Mouse (Mus musculus): ENCODE results near the gene Ewsr1. TPM values are rescaled to one million over a fixed set of nuclear protein-coding genes. Genes with fewer than 3 reads are reported as not detected.

Gene Ewsr1
- total and polyA plus RNA-seq, 3 experiments: 452 to 1,336 (median 570) TPM

DNA sequence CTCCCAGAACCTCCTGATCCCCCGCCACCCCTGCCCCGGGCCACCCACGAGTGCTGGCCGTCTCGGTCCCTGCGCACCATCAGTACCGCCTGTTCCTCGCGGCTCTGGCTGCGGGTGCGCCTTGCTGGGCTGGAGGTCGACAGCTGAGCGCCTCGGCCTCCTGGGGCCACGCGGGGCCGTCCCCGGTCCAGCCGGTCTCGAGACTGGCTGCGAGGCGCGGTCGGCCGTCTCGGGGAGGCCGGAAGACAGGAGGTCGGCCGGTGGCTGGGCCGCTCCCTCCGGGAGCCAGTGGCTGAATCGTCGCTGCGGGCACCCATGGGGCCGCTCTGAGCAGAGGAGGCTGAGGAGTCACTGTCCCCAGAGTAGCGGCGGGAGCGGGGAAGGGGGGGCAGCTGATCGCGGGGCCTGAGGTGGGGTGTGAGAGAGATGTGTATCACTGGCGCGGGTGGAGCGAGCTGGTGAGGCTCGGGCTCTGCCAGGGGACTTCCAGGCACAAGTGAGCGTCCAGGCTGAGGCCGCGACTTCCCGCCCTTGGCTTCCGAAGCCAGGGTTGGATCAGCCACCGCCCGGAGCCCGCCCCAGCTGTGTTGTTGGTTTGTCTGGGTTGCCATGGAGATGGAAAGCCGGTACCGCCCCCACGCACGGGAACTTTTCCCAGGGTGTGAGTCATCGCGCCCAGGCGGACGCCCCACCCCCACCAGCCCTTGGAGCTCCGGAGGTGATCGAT, 37.5 kb downstream of the Ewsr1 start:
- Histone ChIP-seq H3K36me3 (ENCODE audit: control insufficient read depth in 1 of 2, insufficient read depth in 2 of 2, low read length in 2 of 2) (peaks cover 0 to 5% of the 10 kb centered on the region in 2 experiments; a peak in 2 of 4 replicates), H3K27ac (ENCODE audit: control insufficient read depth, low read depth, low read length) (no peak overlapping the region), H3K79me2 (ENCODE audit: control insufficient read depth, insufficient read depth, low read length, poor library complexity) (peaks cover 6% of the 10 kb centered on the region), H3K27me3 (ENCODE audit: control insufficient read depth in 1 of 2, insufficient read depth in 2 of 2, low read length in 2 of 2) (peaks cover 9 to 14% of the 10 kb centered on the region in 2 experiments), H3K4me3 (ENCODE audit: control insufficient read depth in 1 of 2, insufficient read depth in 1 of 2, low read depth in 2 of 2, low read length in 2 of 2) (no peak overlapping the region), H3K9me3 (replicated peaks; ENCODE audit: insufficient read depth, low read length) (no peaks in the 10 kb centered on the region), H3K9ac (ENCODE audit: control insufficient read depth, low read depth, low read length, poor library complexity, severe bottlenecking) (no peak overlapping the region), H3K4me1 (ENCODE audit: control insufficient read depth in 1 of 2, insufficient read depth in 2 of 2, low read length in 2 of 2) (peaks cover 0 to 15% of the 10 kb centered on the region in 2 experiments; a peak in 2 of 4 replicates)
- no peak for DNase-seq (ENCODE audit: low read depth, low spot score)
- TF ChIP-seq TAL1 (IDR thresholded peaks at IDR 0.05; ENCODE audit: low read length): no peak
- TF ChIP-seq MAFK (IDR thresholded peaks at IDR 0.05; ENCODE audit: borderline replicate concordance, low read depth, low read length): no peak

DNA sequence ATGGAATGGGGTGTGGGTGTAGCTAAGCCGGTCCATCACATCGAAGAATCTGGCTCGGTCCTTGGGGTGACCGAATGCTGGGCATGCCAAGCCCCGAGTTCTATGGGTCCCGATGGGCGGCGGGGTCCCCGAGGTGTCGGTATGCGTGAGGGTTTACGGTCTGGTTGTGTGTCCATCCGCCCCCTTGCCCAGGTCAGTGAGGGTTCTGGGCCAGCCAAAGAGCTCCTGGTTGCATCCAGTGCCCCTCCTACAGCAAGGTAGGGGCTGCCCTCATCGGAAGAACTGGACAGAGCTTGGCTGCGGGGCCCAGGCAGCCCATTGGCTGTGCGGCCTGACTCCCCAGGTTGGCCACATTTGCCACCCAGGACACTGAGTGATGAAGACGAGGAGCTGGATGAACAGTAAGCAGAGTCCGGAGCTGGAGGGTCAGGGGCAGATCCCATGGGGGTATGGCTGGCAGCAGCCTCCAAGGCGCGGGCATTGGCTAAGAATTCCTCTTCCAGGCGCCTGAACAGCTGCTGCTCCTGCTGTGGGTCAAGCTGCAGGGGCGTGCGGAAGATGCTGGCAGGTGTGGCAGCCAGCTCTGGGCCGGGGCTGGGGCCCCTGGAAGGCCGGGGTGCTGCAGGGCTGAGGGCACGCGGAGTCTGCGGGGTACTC, 38.2 kb downstream of the Ewsr1 start:
- H3K27me3 ChIP-seq (ENCODE audit: control insufficient read depth in 1 of 2, insufficient read depth in 2 of 2, low read length in 2 of 2): peaks cover 9 to 14% of the 10 kb centered on the region in 2 experiments
- H3K4me1 ChIP-seq (ENCODE audit: control insufficient read depth in 1 of 2, insufficient read depth in 2 of 2, low read length in 2 of 2): peaks cover 0 to 11% of the 10 kb centered on the region in 2 experiments; a peak in 2 of 4 replicates
- H3K9ac ChIP-seq (ENCODE audit: control insufficient read depth, low read depth, low read length, poor library complexity, severe bottlenecking): no peak overlapping the region
- no peak overlapping the region for H3K27ac ChIP-seq (ENCODE audit: control insufficient read depth, low read depth, low read length)
- H3K9me3 ChIP-seq (replicated peaks; ENCODE audit: insufficient read depth, low read length): no peaks in the 10 kb centered on the region
- no peak overlapping the region for H3K4me3 ChIP-seq (ENCODE audit: control insufficient read depth in 1 of 2, insufficient read depth in 1 of 2, low read depth in 2 of 2, low read length in 2 of 2)
- H3K36me3 ChIP-seq (ENCODE audit: control insufficient read depth in 1 of 2, insufficient read depth in 2 of 2, low read length in 2 of 2): no peaks in the 10 kb centered on the region; a peak in 1 of 4 replicates
- no peak for DNase-seq (ENCODE audit: low read depth, low spot score)
- H3K79me2 ChIP-seq (ENCODE audit: control insufficient read depth, insufficient read depth, low read length, poor library complexity): peaks cover 6% of the 10 kb centered on the region
- no peak for TF ChIP-seq UBTF (IDR thresholded peaks at IDR 0.05; ENCODE audit: borderline replicate concordance, insufficient read depth, low read depth, low read length)
- no peak for TF ChIP-seq EP300 (IDR thresholded peaks at IDR 0.05; ENCODE audit: low read depth in 1 of 2, low read length in 2 of 2)
- TF ChIP-seq SMC3 (IDR thresholded peaks at IDR 0.05; ENCODE audit: low read depth, low read length): no peak
- TF ChIP-seq CTCF (IDR thresholded peaks at IDR 0.05 in 2 of 3, conservative IDR thresholded peaks at IDR 0.05 in 1 of 3; ENCODE audit: control insufficient read depth in 1 of 3, insufficient read depth in 1 of 3, low read depth in 2 of 3, low read length in 3 of 3, poor library complexity in 1 of 3, severe bottlenecking in 1 of 3): no peak
- no peak for TF ChIP-seq MAZ (IDR thresholded peaks at IDR 0.05; ENCODE audit: low read depth, low read length)
- no peak for TF ChIP-seq MYC (IDR thresholded peaks at IDR 0.05; ENCODE audit: low read depth, low read length)
- TF ChIP-seq ZNF384 (IDR thresholded peaks at IDR 0.05; ENCODE audit: low read depth, low read length): no peak
- no peak for TF ChIP-seq HCFC1 (IDR thresholded peaks at IDR 0.05; ENCODE audit: low read depth, low read length)
- no peak for TF ChIP-seq GATA1 (IDR thresholded peaks at IDR 0.05; ENCODE audit: low read depth, low read length)
- TF ChIP-seq MAFK (IDR thresholded peaks at IDR 0.05; ENCODE audit: borderline replicate concordance, low read depth, low read length): no peak
- TF ChIP-seq GABPA (IDR thresholded peaks at IDR 0.05; ENCODE audit: low read depth, low read length): no peak
- TF ChIP-seq ZMIZ1 (IDR thresholded peaks at IDR 0.05; ENCODE audit: low read depth, low read length): no peak
